Mouse (Mus musculus) layer of hippocampus, adult 2 months (tissue): ENCODE measurements at regions not wholly inside any gene's neighbourhood (a gene's known extent, or its start where the extent isn't known, plus 50 kb on each side); places are given as distances from the start of the nearest gene placed in this dataset.
"Not testable (repeated sequence)": the region's sequence is repeated elsewhere in the genome, so short reads cannot be mapped to it uniquely, and the experiment has no call there.

Source experiments
- DNase-seq, 2 experiments: peaks; one replicate each; pipeline ENCODE4 v3.0.0; 2022; ENCODE audit warnings: low spot score in 2 of 2
- H3K27ac ChIP-seq: fragments of 200-600 bp; 2 replicates; pipeline ENCODE4 v1.8.1; 2022
- H3K4me3 ChIP-seq: fragments of 200-600 bp; 2 replicates; pipeline ENCODE4 v1.8.1; 2022; ENCODE audit warnings: mild to moderate bottlenecking
- CTCF ChIP-seq: fragments of 200-600 bp; conservative IDR thresholded peaks from 2 replicates; pipeline ENCODE4 v1.8.1; 2022; ENCODE audit warnings: antibody characterized with exemption, mild to moderate bottlenecking, moderate library complexity

GRCm38 (mm10) chr4:94367174-94367573 lies 189.2 kb upstream of the Gm10306 start:
- Histone ChIP-seq H3K27ac (no peak overlapping the region), H3K4me3 (no peak overlapping the region)
- no peak for TF ChIP-seq CTCF
- DNase-seq = no peak

- no peak for DNase-seq
- H3K4me3 ChIP-seq = no peak overlapping the region
- TF ChIP-seq CTCF = no peak
- H3K27ac ChIP-seq = no peak overlapping the region
Measured at GRCm38 (mm10) chr4:94370981-94371380, 185.4 kb upstream of the Gm10306 start.

GRCm38 (mm10) chr4:94376256-94376655 lies 180.1 kb upstream of the Gm10306 start:
- H3K4me3 ChIP-seq = no peak overlapping the region
- no peak for DNase-seq
- H3K27ac ChIP-seq = no peak overlapping the region
- TF ChIP-seq CTCF = no peak

- DNase-seq = no peak
- H3K4me3 ChIP-seq = no peak overlapping the region
- H3K27ac ChIP-seq = no peak overlapping the region
- no peak for TF ChIP-seq CTCF
Measured at GRCm38 (mm10) chr4:94385703-94386102, 170.6 kb upstream of the Gm10306 start.

GRCm38 (mm10) chr4:94388317-94388716 lies 168.0 kb upstream of the Gm10306 start:
- no peak overlapping the region for H3K27ac ChIP-seq
- DNase-seq = no peak
- TF ChIP-seq CTCF = no peak
- no peak overlapping the region for H3K4me3 ChIP-seq

GRCm38 (mm10) chr4:94394462-94394861 lies 161.9 kb upstream of the Gm10306 start:
- no peak for TF ChIP-seq CTCF
- H3K27ac ChIP-seq = no peak overlapping the region
- no peak overlapping the region for H3K4me3 ChIP-seq
- no peak for DNase-seq

- H3K4me3 ChIP-seq = no peak overlapping the region
- H3K27ac ChIP-seq = no peak overlapping the region
- no peak for TF ChIP-seq CTCF
- no peak for DNase-seq
Measured at GRCm38 (mm10) chr4:94397284-94397683, 159.1 kb upstream of the Gm10306 start.

- no peak for TF ChIP-seq CTCF
- H3K27ac ChIP-seq = no peak overlapping the region
- DNase-seq = no peak
- H3K4me3 ChIP-seq = no peak overlapping the region
Measured at GRCm38 (mm10) chr4:94406922-94407321, 149.4 kb upstream of the Gm10306 start.

GRCm38 (mm10) chr4:94407503-94407902 lies 148.8 kb upstream of the Gm10306 start:
- no peak for TF ChIP-seq CTCF
- Histone ChIP-seq H3K27ac (no peak overlapping the region), H3K4me3 (no peak overlapping the region)
- DNase-seq = no peak

GRCm38 (mm10) chr4:94412661-94413060 lies 143.7 kb upstream of the Gm10306 start:
- no peak for TF ChIP-seq CTCF
- Histone ChIP-seq H3K27ac (no peak overlapping the region), H3K4me3 (no peak overlapping the region)
- no peak for DNase-seq

- not testable (repeated sequence) for DNase-seq, H3K4me3 ChIP-seq, H3K27ac ChIP-seq
Measured at GRCm38 (mm10) chr4:94425525-94425924, 130.8 kb upstream of the Gm10306 start.

GRCm38 (mm10) chr4:94427581-94427980 lies 128.8 kb upstream of the Gm10306 start:
- Histone ChIP-seq H3K4me3 (no peak overlapping the region), H3K27ac (no peak overlapping the region)
- no peak for TF ChIP-seq CTCF
- no peak for DNase-seq

GRCm38 (mm10) chr4:94432005-94432404 lies 124.3 kb upstream of the Gm10306 start:
- no peak overlapping the region for H3K27ac ChIP-seq
- TF ChIP-seq CTCF = no peak
- no peak overlapping the region for H3K4me3 ChIP-seq
- no peak for DNase-seq

- peak in 1 of 2 experiments; percentile 1 for DNase-seq
- no peak overlapping the region for H3K4me3 ChIP-seq
- TF ChIP-seq CTCF = no peak
- no peak overlapping the region for H3K27ac ChIP-seq
Measured at GRCm38 (mm10) chr4:94437717-94438435, 118.5 kb upstream of the Gm10306 start.
